Comparison of ENCODE assay signal across 9 mouse cellular contexts in the genomic region with DNA sequence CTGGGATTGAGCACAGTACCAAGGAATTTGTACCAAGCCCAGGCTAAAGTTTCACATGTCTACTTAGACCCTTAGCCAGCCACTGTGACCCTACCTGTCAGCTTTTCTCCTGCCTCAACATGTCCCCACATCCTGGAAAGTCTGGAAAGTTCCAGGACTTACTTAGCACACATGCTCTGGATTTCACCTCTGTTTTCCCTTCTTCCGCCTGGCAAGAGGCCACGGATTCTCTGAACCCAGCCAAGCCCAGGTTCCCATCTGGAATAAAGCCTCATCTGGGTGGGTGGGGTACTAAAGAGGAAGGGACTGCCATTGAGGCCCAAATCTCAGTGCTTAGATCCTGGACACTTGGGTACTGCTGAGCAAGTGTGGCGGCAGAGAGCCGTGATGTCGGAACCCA. TPM values are rescaled to one million over a fixed set of nuclear protein-coding genes. Genes with fewer than 3 reads are reported as not detected.
DNase-seq lines count a peak whose midpoint lies in the region; ATAC-seq lines count a peak whose summit lies in the region.
"Had no signal": no experiment of that assay in that cellular context is flagged by ENCODE, and none has a peak within 500 bp of the region (broad histone marks: within the 10 kb centered on the region; RNA-seq: fewer than 3 reads in every experiment).

No protein-coding gene starts in this region.

- H3K27ac ChIP-seq in brown adipose tissue, adult 24 weeks (replicated peaks; ENCODE audit: low read depth, low read length), result peak overlapping the region; percentile 75
- H3K27ac ChIP-seq in embryonic facial prominence, embryonic 13.5 days, result peak overlapping the region; percentile 98; the same call in 1 of the 2 replicates
- no peak overlapping the region for H3K27ac ChIP-seq in hindbrain, embryonic 11.5 days (ENCODE audit: low read depth, low read length)
- peak overlapping the region; percentile 99 for H3K27ac ChIP-seq in limb, embryonic 15.5 days

- no peak for ATAC-seq in embryonic facial prominence, embryonic 13.5 days (ENCODE audit: insufficient number of reproducible peaks, insufficient read depth, low FRiP score, low TSS enrichment, low read depth)
- no peak for ATAC-seq in hindbrain, embryonic 11.5 days (ENCODE audit: low FRiP score)
- ATAC-seq in limb, embryonic 15.5 days (ENCODE audit: insufficient number of reproducible peaks, low FRiP score, low TSS enrichment, low read depth), result no peak
- no peak for ATAC-seq in megakaryocyte-erythroid progenitor cell, adult 5-6 weeks (replicated peaks; ENCODE audit: low FRiP score, low TSS enrichment, poor library complexity, severe bottlenecking)

- H3K9ac ChIP-seq in embryonic facial prominence, embryonic 13.5 days, result peak overlapping the region; percentile 94
- H3K9ac ChIP-seq in hindbrain, embryonic 11.5 days (ENCODE audit: low read depth, low read length), result no peak overlapping the region
- 0 out of 2 replicates have a peak overlapping the region, but pooled peaks have one; percentile 4 for H3K9ac ChIP-seq in limb, embryonic 15.5 days

- H3K4me1 ChIP-seq in brown adipose tissue, adult 24 weeks (ENCODE audit: control insufficient read depth, insufficient read depth, insufficient read length, low read length), result peaks cover 53% of the 10 kb centered on the region
- H3K4me1 ChIP-seq in embryonic facial prominence, embryonic 13.5 days, result peaks cover 77% of the 10 kb centered on the region
- peaks cover 14% of the 10 kb centered on the region for H3K4me1 ChIP-seq in hindbrain, embryonic 11.5 days (replicated peaks; ENCODE audit: control insufficient read depth, insufficient read depth, low read length)
- H3K4me1 ChIP-seq in limb, embryonic 15.5 days, result peaks cover 79% of the 10 kb centered on the region

- H3K27me3 ChIP-seq in embryonic facial prominence, embryonic 13.5 days, result no peaks in the 10 kb centered on the region
- H3K27me3 ChIP-seq in hindbrain, embryonic 11.5 days (ENCODE audit: control insufficient read depth, insufficient read depth, low read length), result no peaks in the 10 kb centered on the region
- no peaks in the 10 kb centered on the region for H3K27me3 ChIP-seq in limb, embryonic 15.5 days

- no peaks in the 10 kb centered on the region for H3K9me3 ChIP-seq in embryonic facial prominence, embryonic 13.5 days
- no peaks in the 10 kb centered on the region for H3K9me3 ChIP-seq in hindbrain, embryonic 11.5 days (ENCODE audit: control insufficient read depth, low read length)
- no peaks in the 10 kb centered on the region for H3K9me3 ChIP-seq in limb, embryonic 15.5 days

- H3K4me3 ChIP-seq in brown adipose tissue, adult 24 weeks (ENCODE audit: insufficient read depth, low read depth, low read length), result peak overlapping the region; percentile 87
- H3K4me3 ChIP-seq in embryonic facial prominence, embryonic 13.5 days, result peak overlapping the region; percentile 92
- peak overlapping the region; percentile 93 for H3K4me3 ChIP-seq in hindbrain, embryonic 11.5 days (ENCODE audit: low read depth, low read length)
- peak overlapping the region; percentile 92 for H3K4me3 ChIP-seq in limb, embryonic 15.5 days

- H3K36me3 ChIP-seq in embryonic facial prominence, embryonic 13.5 days, result no peaks in the 10 kb centered on the region
- H3K36me3 ChIP-seq in hindbrain, embryonic 11.5 days (ENCODE audit: control insufficient read depth, insufficient read depth, low read length), result no peaks in the 10 kb centered on the region
- H3K36me3 ChIP-seq in limb, embryonic 15.5 days, result no peaks in the 10 kb centered on the region

- 60% methylated on average over 5 of the region's 5 CpGs for WGBS in embryonic facial prominence, embryonic 13.5 days
- WGBS in hindbrain, embryonic 11.5 days, result 77% methylated on average over 5 of the region's 5 CpGs
- 50% methylated on average over 5 of the region's 5 CpGs for WGBS in limb, embryonic 15.5 days

- peak overlapping the region; percentile 90 for H3K4me2 ChIP-seq in embryonic facial prominence, embryonic 13.5 days
- peak overlapping the region; percentile 87 for H3K4me2 ChIP-seq in hindbrain, embryonic 11.5 days (replicated peaks; ENCODE audit: low read depth, low read length)
- H3K4me2 ChIP-seq in limb, embryonic 15.5 days, result peak overlapping the region; percentile 84

- no peak for DNase-seq in hindbrain, embryonic 11.5 days (ENCODE audit: low spot score)
- DNase-seq in right cerebral cortex, postnatal 25 days, result no peak
- DNase-seq in thymus, postnatal 4 days, result no peak
- no peak for DNase-seq in retina, postnatal 1 day
- DNase-seq: lung, adult 2 months had no signal

RNA-seq across cellular contexts. Expression of gene Fam102a, which starts 2.8 kb away (rescaled TPM):
- polyA plus RNA-seq in brown adipose tissue, adult 24 weeks (2012; ENCODE audit: insufficient read depth, insufficient read length, missing spikeins), result 6.3 and 15.4 TPM in 2 replicates
- 12.3 and 15.5 TPM in 2 replicates for polyA plus RNA-seq in embryonic facial prominence, embryonic 13.5 days (2015; fragmentation: Nextera tagmentation; extraction: Ambion mirVana)
- 9.0 and 9.2 TPM in 2 replicates for polyA plus RNA-seq in hindbrain, embryonic 11.5 days (2014; fragmentation: Nextera tagmentation; extraction: Ambion mirVana)
- polyA plus RNA-seq in limb, embryonic 15.5 days (2015; fragmentation: Nextera tagmentation; extraction: Ambion mirVana), result 14.7 and 17.3 TPM in 2 replicates
- 1.5 and 2.9 TPM in 2 replicates for total RNA-seq in megakaryocyte-erythroid progenitor cell, adult 5-6 weeks (2014; fragmentation: Nextera tagmentation)
- total RNA-seq in megakaryocyte-erythroid progenitor cell, adult 5-6 weeks (2017), result 0.34 and 2.3 TPM in 2 replicates

RNA-seq across cellular contexts. Expression of gene Dpm2, which starts 32.7 kb away (rescaled TPM):
- polyA plus RNA-seq in brown adipose tissue, adult 24 weeks (2012; ENCODE audit: insufficient read depth, insufficient read length, missing spikeins), result 31.2 and 37.5 TPM in 2 replicates
- 112 and 116 TPM in 2 replicates for polyA plus RNA-seq in embryonic facial prominence, embryonic 13.5 days (2015; fragmentation: Nextera tagmentation; extraction: Ambion mirVana)
- polyA plus RNA-seq in hindbrain, embryonic 11.5 days (2014; fragmentation: Nextera tagmentation; extraction: Ambion mirVana), result 115 and 125 TPM in 2 replicates
- polyA plus RNA-seq in limb, embryonic 15.5 days (2015; fragmentation: Nextera tagmentation; extraction: Ambion mirVana), result 114 and 117 TPM in 2 replicates
- 94.2 and 108 TPM in 2 replicates for total RNA-seq in megakaryocyte-erythroid progenitor cell, adult 5-6 weeks (2014; fragmentation: Nextera tagmentation)
- 33.0 and 38.5 TPM in 2 replicates for total RNA-seq in megakaryocyte-erythroid progenitor cell, adult 5-6 weeks (2017)

RNA-seq across cellular contexts. Expression of gene Pip5kl1, which starts 36.7 kb away (rescaled TPM):
- polyA plus RNA-seq in brown adipose tissue, adult 24 weeks (2012; ENCODE audit: insufficient read depth, insufficient read length, missing spikeins), result not detected in 2 replicates
- 0.92 and 1.1 TPM in 2 replicates for polyA plus RNA-seq in embryonic facial prominence, embryonic 13.5 days (2015; fragmentation: Nextera tagmentation; extraction: Ambion mirVana)
- 2.1 and 2.6 TPM in 2 replicates for polyA plus RNA-seq in hindbrain, embryonic 11.5 days (2014; fragmentation: Nextera tagmentation; extraction: Ambion mirVana)
- 0.12 and 0.82 TPM in 2 replicates for polyA plus RNA-seq in limb, embryonic 15.5 days (2015; fragmentation: Nextera tagmentation; extraction: Ambion mirVana)
- total RNA-seq in megakaryocyte-erythroid progenitor cell, adult 5-6 weeks (2014; fragmentation: Nextera tagmentation), result not detected in 2 replicates
- total RNA-seq in megakaryocyte-erythroid progenitor cell, adult 5-6 weeks (2017), result 0.23 TPM in 1 of 2 replicates, not detected in the other

RNA-seq across cellular contexts. Expression of gene 9430097D07Rik, which starts 37.5 kb away (rescaled TPM):
- polyA plus RNA-seq in brown adipose tissue, adult 24 weeks (2012; ENCODE audit: insufficient read depth, insufficient read length, missing spikeins), result not detected in 2 replicates
- polyA plus RNA-seq in embryonic facial prominence, embryonic 13.5 days (2015; fragmentation: Nextera tagmentation; extraction: Ambion mirVana), result 0.18 TPM in 1 of 2 replicates, not detected in the other
- polyA plus RNA-seq in hindbrain, embryonic 11.5 days (2014; fragmentation: Nextera tagmentation; extraction: Ambion mirVana), result 0.37 and 0.42 TPM in 2 replicates
- not detected in 2 replicates for polyA plus RNA-seq in limb, embryonic 15.5 days (2015; fragmentation: Nextera tagmentation; extraction: Ambion mirVana)
- total RNA-seq in megakaryocyte-erythroid progenitor cell, adult 5-6 weeks (2014; fragmentation: Nextera tagmentation), result not detected in 2 replicates
- total RNA-seq in megakaryocyte-erythroid progenitor cell, adult 5-6 weeks (2017), result 0.75 TPM in 1 of 2 replicates, not detected in the other
- polyA plus RNA-seq: lung, adult 2 months had no signal

RNA-seq across cellular contexts. Expression of gene St6galnac4, which starts 49.0 kb away (rescaled TPM):
- polyA plus RNA-seq in brown adipose tissue, adult 24 weeks (2012; ENCODE audit: insufficient read depth, insufficient read length, missing spikeins), result 2.4 and 3.0 TPM in 2 replicates
- 33.1 and 34.7 TPM in 2 replicates for polyA plus RNA-seq in embryonic facial prominence, embryonic 13.5 days (2015; fragmentation: Nextera tagmentation; extraction: Ambion mirVana)
- 12.9 and 13.4 TPM in 2 replicates for polyA plus RNA-seq in hindbrain, embryonic 11.5 days (2014; fragmentation: Nextera tagmentation; extraction: Ambion mirVana)
- polyA plus RNA-seq in limb, embryonic 15.5 days (2015; fragmentation: Nextera tagmentation; extraction: Ambion mirVana), result 33.8 and 44.2 TPM in 2 replicates
- total RNA-seq in megakaryocyte-erythroid progenitor cell, adult 5-6 weeks (2014; fragmentation: Nextera tagmentation), result 21.5 and 29.8 TPM in 2 replicates
- 22.3 and 22.7 TPM in 2 replicates for total RNA-seq in megakaryocyte-erythroid progenitor cell, adult 5-6 weeks (2017)
